Mouse (Mus musculus) megakaryocyte, embryonic 14.5 days (primary cell): ENCODE data around the gene Scfd2.

ENCODE experiments used
- FLI1 ChIP-seq: IDR thresholded peaks from 2 replicates; pipeline ENCODE4 v1.6.1; 2012; ENCODE audit warnings: low read length, inconsistent platforms, mixed read lengths
- GATA1 ChIP-seq: IDR thresholded peaks from 3 replicates; pipeline ENCODE4 v1.6.1; 2012; ENCODE audit warnings: mixed read lengths, low read length, inconsistent platforms, borderline replicate concordance

DNA sequence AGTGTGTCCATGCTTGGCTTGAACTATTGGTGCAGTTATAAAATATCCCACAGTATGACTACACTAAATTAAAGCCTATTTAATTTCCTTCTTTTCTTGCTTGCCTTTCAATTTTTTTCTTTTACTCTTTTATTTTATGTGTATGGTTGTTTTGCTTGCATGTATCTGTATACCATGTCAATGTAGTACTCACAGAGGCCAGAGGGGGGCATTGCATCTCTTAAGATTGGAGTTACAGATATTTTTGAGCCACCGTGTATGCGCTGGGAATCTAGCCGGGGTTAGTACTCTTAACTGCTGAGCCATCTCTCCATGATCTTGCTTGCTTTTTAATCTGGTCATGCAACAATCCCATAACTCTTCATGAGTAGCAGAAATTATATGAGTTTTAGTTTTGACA is 119.0 kb downstream of the Scfd2 start:
- TF ChIP-seq GATA1 = no peak
- TF ChIP-seq FLI1 = no peak
